Mouse (Mus musculus) MEL (cell line): ENCODE data around the gene Cst7. TPM values are rescaled to one million over a fixed set of nuclear protein-coding genes. Genes with fewer than 3 reads are reported as not detected.

Source experiments
- DNase-seq: peaks from one replicate; pipeline ENCODE4 v3.0.0; 2011; ENCODE audit warnings: low read depth, low spot score
- H3K27ac ChIP-seq: 2 replicates; pipeline ENCODE4 v1.5.1; 2012; ENCODE audit warnings: low read depth, mild to moderate bottlenecking, control low read depth, low read length, moderate library complexity; ENCODE audit not compliant: control insufficient read depth
- H3K27me3 ChIP-seq, 2 experiments: fragments of 150-350 bp in 1 of 2; sonication (generic) in 1 of 2; 2 replicates each; pipeline ENCODE4 v1.6.1; 2012; ENCODE audit warnings: low read length in 2 of 2, mild to moderate bottlenecking in 2 of 2, improper control_type of control experiment in 1 of 2, moderate library complexity in 1 of 2; ENCODE audit not compliant: insufficient read depth in 2 of 2, control insufficient read depth in 1 of 2
- H3K36me3 ChIP-seq, 2 experiments: 2 replicates each; pipeline ENCODE4 v1.6.1; 2012 to 2014; ENCODE audit warnings: low read length in 2 of 2, improper control_type of control experiment in 1 of 2, inconsistent platforms in 1 of 2, mild to moderate bottlenecking in 1 of 2; ENCODE audit not compliant: insufficient read depth in 2 of 2, control insufficient read depth in 1 of 2
- H3K4me1 ChIP-seq, 2 experiments: fragments of 150-350 bp in 1 of 2; sonication (generic) in 1 of 2; 2 replicates each; pipeline ENCODE4 v1.6.1; 2012; ENCODE audit warnings: low read length in 2 of 2, improper control_type of control experiment in 1 of 2, mild to moderate bottlenecking in 1 of 2; ENCODE audit not compliant: insufficient read depth in 2 of 2, control insufficient read depth in 1 of 2
- H3K4me3 ChIP-seq, 2 experiments: fragments of 150-350 bp in 1 of 2; sonication (generic) in 1 of 2; 2 replicates each; pipeline ENCODE4 v1.5.1; 2012; ENCODE audit warnings: low read depth in 2 of 2, low read length in 2 of 2, mild to moderate bottlenecking in 2 of 2, moderate library complexity in 2 of 2, control low read depth in 1 of 2, improper control_type of control experiment in 1 of 2; ENCODE audit not compliant: control insufficient read depth in 1 of 2, insufficient read depth in 1 of 2
- H3K79me2 ChIP-seq: 2 replicates; pipeline ENCODE4 v1.6.1; 2012; ENCODE audit warnings: mild to moderate bottlenecking, low read length, moderate library complexity; ENCODE audit not compliant: control insufficient read depth, poor library complexity, insufficient read depth
- H3K9ac ChIP-seq: 2 replicates; pipeline ENCODE4 v1.6.1; 2012; ENCODE audit warnings: low read depth, mild to moderate bottlenecking, control low read depth, low read length, moderate library complexity; ENCODE audit not compliant: control insufficient read depth, poor library complexity, severe bottlenecking
- H3K9me3 ChIP-seq: fragments of 150-350 bp; sonication (generic); replicated peaks from 2 replicates; pipeline ENCODE4 v1.6.1; 2012; ENCODE audit warnings: mild to moderate bottlenecking, low read length, improper control_type of control experiment, moderate library complexity; ENCODE audit not compliant: insufficient read depth
- CHD1 ChIP-seq: IDR thresholded peaks from 2 replicates; pipeline ENCODE4 v1.6.1; 2012; ENCODE audit warnings: low read depth, mild to moderate bottlenecking, inconsistent platforms, low read length, improper control_type of control experiment
- CTCF ChIP-seq, 3 experiments: IDR thresholded peaks in 2 of 3; conservative IDR thresholded peaks in 1 of 3; 2 replicates each; pipeline ENCODE4 v1.5.1; 2011 to 2012; ENCODE audit warnings: low read length in 3 of 3, low read depth in 2 of 3, mild to moderate bottlenecking in 2 of 3, improper control_type of control experiment in 1 of 3, inconsistent platforms in 1 of 3, mixed read lengths in 1 of 3, moderate library complexity in 1 of 3; ENCODE audit not compliant: control insufficient read depth in 1 of 3, insufficient read depth in 1 of 3, poor library complexity in 1 of 3, severe bottlenecking in 1 of 3
- ELF1 ChIP-seq: IDR thresholded peaks from 2 replicates; pipeline ENCODE4 v1.6.1; 2014; ENCODE audit warnings: low read depth, mild to moderate bottlenecking, inconsistent platforms, low read length, improper control_type of control experiment, moderate library complexity
- EP300 ChIP-seq, 2 experiments: IDR thresholded peaks; 2 replicates each; pipeline ENCODE4 v1.6.1; 2011; ENCODE audit warnings: improper control_type of control experiment in 2 of 2, low read length in 2 of 2, low read depth in 1 of 2, mild to moderate bottlenecking in 1 of 2
- ETS1 ChIP-seq: IDR thresholded peaks from 2 replicates; pipeline ENCODE4 v1.6.1; 2012; ENCODE audit warnings: low read depth, mild to moderate bottlenecking, inconsistent platforms, low read length, improper control_type of control experiment, moderate library complexity
- GABPA ChIP-seq: IDR thresholded peaks from 2 replicates; pipeline ENCODE4 v1.6.1; 2012; ENCODE audit warnings: low read depth, mild to moderate bottlenecking, inconsistent platforms, low read length, improper control_type of control experiment, moderate library complexity
- GATA1 ChIP-seq: IDR thresholded peaks from 2 replicates; pipeline ENCODE4 v1.6.1; 2011; ENCODE audit warnings: low read depth, low read length, improper control_type of control experiment
- KAT2A ChIP-seq: conservative IDR thresholded peaks from 2 replicates; pipeline ENCODE4 v1.6.1; 2012; ENCODE audit warnings: low read depth, low read length, improper control_type of control experiment, inconsistent platforms
- MAFK ChIP-seq: IDR thresholded peaks from 2 replicates; pipeline ENCODE4 v1.6.1; 2011; ENCODE audit warnings: low read depth, mild to moderate bottlenecking, low read length, improper control_type of control experiment, borderline replicate concordance
- MAZ ChIP-seq: IDR thresholded peaks from 2 replicates; pipeline ENCODE4 v1.6.1; 2012; ENCODE audit warnings: low read depth, mild to moderate bottlenecking, inconsistent platforms, low read length, improper control_type of control experiment
- MEF2A ChIP-seq: IDR thresholded peaks from 2 replicates; pipeline ENCODE4 v1.6.1; 2014; ENCODE audit warnings: low read depth, mild to moderate bottlenecking, inconsistent platforms, low read length, improper control_type of control experiment; ENCODE audit not compliant: poor library complexity, insufficient replicate concordance, severe bottlenecking; ENCODE audit errors: extremely low read depth
- MYB ChIP-seq: IDR thresholded peaks from 2 replicates; pipeline ENCODE4 v1.6.1; 2011; ENCODE audit warnings: mild to moderate bottlenecking, low read depth, low read length, improper control_type of control experiment
- NRF1 ChIP-seq: IDR thresholded peaks from 2 replicates; pipeline ENCODE4 v1.6.1; 2014; ENCODE audit warnings: low read depth, mild to moderate bottlenecking, inconsistent platforms, low read length, improper control_type of control experiment, moderate library complexity; ENCODE audit not compliant: poor library complexity, insufficient read depth, severe bottlenecking
- POLR2A ChIP-seq, 2 experiments: IDR thresholded peaks; 2 replicates each; pipeline ENCODE4 v1.6.1; 2011 to 2012; ENCODE audit warnings: low read length in 2 of 2, mild to moderate bottlenecking in 2 of 2, control low read depth in 1 of 2, improper control_type of control experiment in 1 of 2, low read depth in 1 of 2, moderate library complexity in 1 of 2; ENCODE audit not compliant: control insufficient read depth in 1 of 2, insufficient read depth in 1 of 2, poor library complexity in 1 of 2
- POLR2AphosphoS2 ChIP-seq: IDR thresholded peaks from 2 replicates; pipeline ENCODE4 v1.6.1; 2011; ENCODE audit warnings: low read length, improper control_type of control experiment
- POLR2AphosphoS5 ChIP-seq: IDR thresholded peaks from 2 replicates; pipeline ENCODE4 v1.6.1; 2012; ENCODE audit warnings: low read depth, borderline replicate concordance, mild to moderate bottlenecking, inconsistent platforms, low read length, moderate library complexity, mixed read lengths
- RCOR1 ChIP-seq: IDR thresholded peaks from 2 replicates; pipeline ENCODE4 v1.6.1; 2012; ENCODE audit warnings: low read depth, mild to moderate bottlenecking, inconsistent platforms, low read length, improper control_type of control experiment
- SMC3 ChIP-seq: IDR thresholded peaks from 2 replicates; pipeline ENCODE4 v1.6.1; 2011; ENCODE audit warnings: low read depth, low read length, improper control_type of control experiment
- TAL1 ChIP-seq: IDR thresholded peaks from 2 replicates; pipeline ENCODE4 v1.6.1; 2012; ENCODE audit warnings: mild to moderate bottlenecking, inconsistent platforms, low read length, moderate library complexity, mixed read lengths
- TBP ChIP-seq: IDR thresholded peaks from 2 replicates; pipeline ENCODE4 v1.8.0; 2011; ENCODE audit warnings: low read depth, low read length, improper control_type of control experiment
- UBTF ChIP-seq: IDR thresholded peaks from 2 replicates; pipeline ENCODE4 v1.6.1; 2012; ENCODE audit warnings: low read depth, mild to moderate bottlenecking, inconsistent platforms, low read length, improper control_type of control experiment, moderate library complexity, borderline replicate concordance; ENCODE audit not compliant: insufficient read depth
- polyA plus RNA-seq, 2 experiments: library from polyadenylated mRNA; stranded (reverse) in 1 of 2; unstranded in 1 of 2; fragments of >175 nt in 1 of 2; fragments of >200 nt in 1 of 2; gene quantifications; 2 replicates each; pipeline versions ENCODE4 v1.2.1 to v1.2.4; 2012; ENCODE audit warnings: low replicate concordance in 2 of 2, low read depth in 1 of 2; ENCODE audit not compliant: insufficient read length in 2 of 2, insufficient read depth in 1 of 2, missing spikeins in 1 of 2
- total RNA-seq: library from RNA; depleted of rRNA; stranded (reverse); fragments of 300-350 nt; gene quantifications from 2 replicates; pipeline ENCODE4 v1.2.3, GENCODE M21; 2012

Cst7 gene
- total and polyA plus RNA-seq, 3 experiments: 12.4 to 35.8 TPM; not detected in 1

GRCm38 (mm10) chr2:150570761-150571160 lies 546 bp downstream of the Cst7 start (continued):
- TF ChIP-seq CTCF (IDR thresholded peaks at IDR 0.05 in 2 of 3, conservative IDR thresholded peaks at IDR 0.05 in 1 of 3; ENCODE audit: control insufficient read depth in 1 of 3, insufficient read depth in 1 of 3, low read depth in 2 of 3, low read length in 3 of 3, poor library complexity in 1 of 3, severe bottlenecking in 1 of 3): no peak

DNA sequence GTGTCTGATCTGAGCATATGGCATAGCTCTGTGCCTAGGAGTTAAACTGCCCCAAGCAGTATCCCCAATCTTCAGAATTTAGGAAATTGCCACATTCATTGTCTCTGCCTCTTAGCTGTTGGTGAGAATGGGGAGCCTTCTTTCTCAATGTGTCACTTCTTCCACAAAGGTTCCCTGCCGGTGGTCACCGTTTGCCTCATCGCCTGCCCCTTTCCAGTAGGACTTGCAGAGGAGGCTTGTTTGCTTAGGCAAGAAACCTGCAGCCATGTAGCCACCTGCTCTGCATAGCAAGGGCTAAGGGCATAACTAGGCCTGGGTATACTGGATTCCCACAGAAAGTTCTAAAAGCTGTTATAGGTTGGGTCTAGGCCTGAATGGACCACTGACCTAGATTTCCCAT lies 2.2 kb downstream of the Cst7 start:
- Histone ChIP-seq H3K36me3 (peaks cover 0 to 18% of the 10 kb centered on the region in 2 experiments; a peak in 2 of 4 replicates), H3K4me3 (no peak overlapping the region), H3K9ac (no peak overlapping the region), H3K27ac (no peak overlapping the region), H3K27me3 (no peaks in the 10 kb centered on the region), H3K9me3 (no peaks in the 10 kb centered on the region), H3K79me2 (no peaks in the 10 kb centered on the region), H3K4me1 (peaks cover 15 to 27% of the 10 kb centered on the region in 2 experiments)
- DNase-seq: no peak
- TF ChIP-seq ELF1: no peak
- TF ChIP-seq, all 39 proteins: peak for 0

GRCm38 (mm10) chr2:150576256-150576655 lies 6.0 kb downstream of the Cst7 start:
- DNase-seq: no peak
- H3K27ac ChIP-seq: no peak overlapping the region
- no peaks in the 10 kb centered on the region for H3K27me3 ChIP-seq
- no peak overlapping the region for H3K9ac ChIP-seq
- TF ChIP-seq MAZ (no peak), POLR2AphosphoS5 (no peak), MEF2A (no peak), MYB (no peak), EP300 (IDR thresholded peaks at IDR 0.05; ENCODE audit: low read depth in 1 of 2, low read length in 2 of 2) (no peak), ETS1 (no peak), GABPA (no peak), UBTF (no peak), CTCF (IDR thresholded peaks at IDR 0.05 in 2 of 3, conservative IDR thresholded peaks at IDR 0.05 in 1 of 3; ENCODE audit: control insufficient read depth in 1 of 3, insufficient read depth in 1 of 3, low read depth in 2 of 3, low read length in 3 of 3, poor library complexity in 1 of 3, severe bottlenecking in 1 of 3) (no peak), TAL1 (no peak), CHD1 (no peak), MAFK (no peak), GATA1 (no peak), NRF1 (no peak), RCOR1 (no peak), POLR2AphosphoS2 (no peak), SMC3 (no peak), POLR2A (IDR thresholded peaks at IDR 0.05; ENCODE audit: control insufficient read depth in 1 of 2, insufficient read depth in 1 of 2, low read depth in 1 of 2, low read length in 2 of 2, poor library complexity in 1 of 2) (no peak), TBP (no peak), KAT2A (no peak)
- peaks cover 0 to 7% of the 10 kb centered on the region in 2 experiments; a peak in 3 of 4 replicates for H3K36me3 ChIP-seq
- no peak overlapping the region for H3K4me3 ChIP-seq
- peaks cover 6 to 9% of the 10 kb centered on the region in 2 experiments for H3K4me1 ChIP-seq
- no peaks in the 10 kb centered on the region for H3K79me2 ChIP-seq
- no peaks in the 10 kb centered on the region for H3K9me3 ChIP-seq
